Comparison of ENCODE assay signal across 10 mouse cellular contexts in the genomic region with DNA sequence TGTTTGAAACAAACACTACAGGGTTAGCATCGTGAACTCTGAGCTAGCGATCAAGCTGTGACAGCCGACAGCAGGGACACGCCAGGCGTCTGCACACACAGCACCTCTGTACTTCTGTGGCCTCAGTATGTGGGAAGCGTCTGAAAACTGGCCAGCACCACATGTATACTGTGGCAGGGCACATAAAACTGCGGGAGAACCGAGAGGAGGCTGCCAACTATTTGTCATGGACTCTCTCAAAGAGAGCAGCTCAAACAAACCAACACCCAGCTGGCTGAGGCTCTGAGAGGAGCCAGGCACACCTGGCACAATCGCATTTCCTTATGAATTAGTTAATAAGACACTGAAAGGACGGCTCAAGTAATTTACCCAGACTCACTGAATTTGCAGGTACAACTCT. TPM values are rescaled to one million over a fixed set of nuclear protein-coding genes. Genes with fewer than 3 reads are reported as not detected.
DNase-seq lines count a peak whose midpoint lies in the region; ATAC-seq and TF ChIP-seq lines count a peak whose summit lies in the region.
"Had no signal": no experiment of that assay in that cellular context is flagged by ENCODE, and none has a peak within 500 bp of the region (broad histone marks: within the 10 kb centered on the region; RNA-seq: fewer than 3 reads in every experiment).

No protein-coding gene starts in this region.

- no peak for TF ChIP-seq CTCF in stomach, postnatal 0 days (IDR thresholded peaks at IDR 0.05; ENCODE audit: low read depth)
- no peak for TF ChIP-seq CTCF in thymus, adult 2 months (IDR thresholded peaks at IDR 0.05; ENCODE audit: borderline replicate concordance, control insufficient read depth, extremely low read depth, insufficient read depth, low read length, poor library complexity)

- H3K36me3 ChIP-seq in heart, embryonic 15.5 days = peaks cover 47% of the 10 kb centered on the region
- peaks cover 22% of the 10 kb centered on the region for H3K36me3 ChIP-seq in neural tube, embryonic 12.5 days
- H3K36me3 ChIP-seq in lung, embryonic 16.5 days (ENCODE audit: control insufficient read depth, insufficient read depth, low read length) = peaks cover 30% of the 10 kb centered on the region
- H3K36me3 ChIP-seq in stomach, postnatal 0 days (ENCODE audit: control insufficient read depth, insufficient read depth, low read length) = peaks cover 21% of the 10 kb centered on the region
- H3K36me3 ChIP-seq in thymus, adult 2 months (ENCODE audit: control insufficient read depth, insufficient read depth, low read length) = no peaks in the 10 kb centered on the region

- TF ChIP-seq POLR2A in thymus, adult 2 months (IDR thresholded peaks at IDR 0.05; ENCODE audit: control insufficient read depth, extremely low read depth, insufficient read depth, low read length, poor library complexity) = no peak

- H3K4me3 ChIP-seq in heart, embryonic 15.5 days = no peak overlapping the region
- H3K4me3 ChIP-seq in neural tube, embryonic 12.5 days = no peak overlapping the region
- no peak overlapping the region for H3K4me3 ChIP-seq in lung, embryonic 16.5 days (ENCODE audit: low read length)
- H3K4me3 ChIP-seq in stomach, postnatal 0 days (ENCODE audit: low read depth, low read length) = no peak overlapping the region
- no peak overlapping the region for H3K4me3 ChIP-seq in thymus, adult 2 months (ENCODE audit: control insufficient read depth, insufficient read depth, low read length)

- H3K9ac ChIP-seq in heart, embryonic 15.5 days = no peak overlapping the region
- no peak overlapping the region for H3K9ac ChIP-seq in neural tube, embryonic 12.5 days
- no peak overlapping the region for H3K9ac ChIP-seq in lung, embryonic 16.5 days (ENCODE audit: low read length)
- H3K9ac ChIP-seq in stomach, postnatal 0 days (ENCODE audit: low read length) = no peak overlapping the region

- ATAC-seq in heart, embryonic 15.5 days (replicated peaks; ENCODE audit: insufficient number of reproducible peaks, insufficient read depth, low FRiP score, low read depth) = no peak
- ATAC-seq in neural tube, embryonic 12.5 days (ENCODE audit: low FRiP score, low read depth) = peak; percentile 37; the same call in 1 of the 2 replicates
- peak; percentile 90 for ATAC-seq in lung, embryonic 16.5 days (ENCODE audit: low read depth)
- peak; percentile 89 for ATAC-seq in stomach, postnatal 0 days (ENCODE audit: low FRiP score, low TSS enrichment)

- H3K4me2 ChIP-seq in heart, embryonic 15.5 days = no peak overlapping the region
- H3K4me2 ChIP-seq in neural tube, embryonic 12.5 days (replicated peaks) = no peak overlapping the region
- no peak overlapping the region for H3K4me2 ChIP-seq in lung, embryonic 16.5 days (ENCODE audit: low read depth, low read length)
- H3K4me2 ChIP-seq in stomach, postnatal 0 days (replicated peaks; ENCODE audit: low read depth) = peak overlapping the region; percentile 14; the same call in 1 of the 2 replicates

- peak overlapping the region; percentile 14 for H3K27ac ChIP-seq in heart, embryonic 15.5 days
- no peak overlapping the region for H3K27ac ChIP-seq in neural tube, embryonic 12.5 days
- peak overlapping the region; percentile 80 for H3K27ac ChIP-seq in lung, embryonic 16.5 days (ENCODE audit: low read length)
- H3K27ac ChIP-seq in stomach, postnatal 0 days (replicated peaks) = peak overlapping the region; percentile 61
- no peak overlapping the region for H3K27ac ChIP-seq in thymus, adult 2 months (ENCODE audit: control insufficient read depth, insufficient read depth, low read length)

- no peak for DNase-seq in heart, adult 8-10 months (ENCODE audit: low spot score)
- DNase-seq in neural tube, embryonic 10.5 days (ENCODE audit: extremely low spot score, low spot score) = no peak
- peak; percentile 69 for DNase-seq in stomach, postnatal 0 days (ENCODE audit: low spot score)
- DNase-seq in adrenal gland, postnatal 4 days (ENCODE audit: low spot score in 2 of 2) = no peak
- no peak for DNase-seq in thymus, adult 2 months
- DNase-seq: right cerebral cortex, postnatal 25 days had no signal

- 40% methylated on average over 10 of the region's 10 CpGs for WGBS in heart, embryonic 15.5 days
- 60% methylated on average over 10 of the region's 10 CpGs for WGBS in neural tube, embryonic 12.5 days
- 28% methylated on average over 10 of the region's 10 CpGs for WGBS in lung, embryonic 16.5 days
- WGBS in stomach, postnatal 0 days = 14% methylated on average over 10 of the region's 10 CpGs
- 95% methylated on average over 10 of the region's 10 CpGs for WGBS in thymus, adult 2 months

- no peak for TF ChIP-seq EP300 in stomach, postnatal 0 days (optimal IDR thresholded peaks at IDR 0.05)

- no peaks in the 10 kb centered on the region for H3K9me3 ChIP-seq in heart, embryonic 15.5 days (replicated peaks)
- H3K9me3 ChIP-seq in neural tube, embryonic 12.5 days = no peaks in the 10 kb centered on the region
- no peaks in the 10 kb centered on the region for H3K9me3 ChIP-seq in lung, embryonic 16.5 days (ENCODE audit: control insufficient read depth, low read length)
- H3K9me3 ChIP-seq in stomach, postnatal 0 days (ENCODE audit: control insufficient read depth, low read length) = no peaks in the 10 kb centered on the region

- no peaks in the 10 kb centered on the region for H3K27me3 ChIP-seq in heart, embryonic 15.5 days
- no peaks in the 10 kb centered on the region for H3K27me3 ChIP-seq in neural tube, embryonic 12.5 days (replicated peaks)
- no peaks in the 10 kb centered on the region for H3K27me3 ChIP-seq in lung, embryonic 16.5 days (ENCODE audit: control insufficient read depth, insufficient read depth, low read depth, low read length)
- no peaks in the 10 kb centered on the region for H3K27me3 ChIP-seq in stomach, postnatal 0 days (ENCODE audit: control insufficient read depth, insufficient read depth, low read length)
- no peaks in the 10 kb centered on the region for H3K27me3 ChIP-seq in thymus, adult 2 months (ENCODE audit: control insufficient read depth, insufficient read depth, low read length)
- H3K27me3 ChIP-seq: CH12.LX had no signal

- peaks cover 11% of the 10 kb centered on the region for H3K4me1 ChIP-seq in heart, embryonic 15.5 days (replicated peaks)
- no peaks in the 10 kb centered on the region for H3K4me1 ChIP-seq in neural tube, embryonic 12.5 days
- H3K4me1 ChIP-seq in lung, embryonic 16.5 days (replicated peaks; ENCODE audit: control insufficient read depth, insufficient read depth, low read length) = peaks cover 10% of the 10 kb centered on the region
- H3K4me1 ChIP-seq in stomach, postnatal 0 days (replicated peaks; ENCODE audit: control insufficient read depth, insufficient read depth) = no peaks in the 10 kb centered on the region
- no peaks in the 10 kb centered on the region for H3K4me1 ChIP-seq in thymus, adult 2 months (replicated peaks; ENCODE audit: control insufficient read depth, insufficient read depth, low read length)

RNA-seq across cellular contexts. Expression of a gene that starts 42.0 kb away (rescaled TPM):
- polyA plus RNA-seq in heart, embryonic 15.5 days (2015; fragmentation: Nextera tagmentation; extraction: Ambion mirVana) = 34.2 and 42.3 TPM in 2 replicates
- 10 to 100 TPM; 35.5 to 39.2 (median 38.8) TPM for total RNA-seq in heart, adult 8-10 months (2022)
- polyA plus RNA-seq in neural tube, embryonic 12.5 days (2016; fragmentation: Nextera tagmentation; extraction: Ambion mirVana) = 141 and 156 TPM in 2 replicates
- 53.0 and 58.7 TPM in 2 replicates for polyA plus RNA-seq in lung, embryonic 16.5 days (2015; fragmentation: Nextera tagmentation; extraction: Ambion mirVana)
- polyA plus RNA-seq in stomach, postnatal 0 days (2015; fragmentation: Nextera tagmentation; extraction: Ambion mirVana) = 25.6 and 28.3 TPM in 2 replicates
- 10 to 100 TPM; 84.1 to 86.4 TPM for total RNA-seq in adrenal gland, postnatal 4 days (2021)
- polyA plus RNA-seq in thymus, adult 2 months (2012; rRNA removed) = 14.9 and 29.3 TPM in 2 replicates

Comparison
In these comparisons a context has a peak if more than half of its experiments do, and no peak if none do; other contexts are left out.
1. H3K27ac ChIP-seq: peak in heart, embryonic 15.5 days (single experiment), lung, embryonic 16.5 days (single experiment) and stomach, postnatal 0 days (single experiment); none in neural tube, embryonic 12.5 days (single experiment) and thymus, adult 2 months (single experiment).